In the genomic region with DNA sequence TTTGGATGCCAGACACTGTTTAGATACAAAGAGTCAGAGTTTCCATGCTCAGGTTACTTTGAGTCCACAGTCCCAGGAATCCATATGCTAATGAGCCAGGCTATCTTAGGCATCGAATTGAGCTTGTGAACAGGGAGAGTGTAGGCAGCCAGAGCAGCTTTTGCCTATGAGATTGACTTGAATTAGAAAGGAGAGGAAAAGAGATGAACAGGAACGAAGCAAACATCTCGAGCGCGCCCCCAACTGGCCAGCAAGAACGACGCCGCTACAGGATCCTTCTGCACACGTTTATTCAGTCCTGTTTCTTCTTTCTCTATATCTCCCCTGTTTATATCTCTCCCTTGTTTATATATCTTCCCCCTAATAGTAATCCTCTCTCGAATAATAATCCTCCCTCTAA, we compare ENCODE assay signal across 9 mouse cellular contexts. TPM values are rescaled to one million over a fixed set of nuclear protein-coding genes. Genes with fewer than 3 reads are reported as not detected.
DNase-seq lines count a peak whose midpoint lies in the region; ATAC-seq and TF ChIP-seq lines count a peak whose summit lies in the region.
"Had no signal": no experiment of that assay in that cellular context is flagged by ENCODE, and none has a peak within 500 bp of the region (broad histone marks: within the 10 kb centered on the region; RNA-seq: fewer than 3 reads in every experiment).

No protein-coding gene starts in this region.

- peak; percentile 65 for TF ChIP-seq CTCF in midbrain, postnatal 0 days (IDR thresholded peaks at IDR 0.05)

- DNase-seq in forebrain, embryonic 10.5 days (ENCODE audit: extremely low spot score, low spot score), result peak; percentile 48
- DNase-seq in ovary, postnatal 14 days (ENCODE audit: low spot score), result peak; percentile 49
- no peak for DNase-seq in ovary, adult 18-20 months (ENCODE audit: low spot score)
- DNase-seq in left cerebral cortex, adult 18-20 months (ENCODE audit: low spot score in 2 of 2), result peak; percentile 81 to 86
- DNase-seq in midbrain, postnatal 0 days (ENCODE audit: low spot score), result peak; percentile 42

- H3K27me3 ChIP-seq in forebrain, embryonic 10.5 days (ENCODE audit: poor library complexity, severe bottlenecking), result peaks cover 24% of the 10 kb centered on the region
- no peaks in the 10 kb centered on the region for H3K27me3 ChIP-seq in forebrain, embryonic 15.5 days
- peaks cover 11% of the 10 kb centered on the region; the same call in 1 of the 2 replicates for H3K27me3 ChIP-seq in forebrain, embryonic 13.5 days
- 0 out of 2 replicates have a peak, but pooled peaks cover 7% of the 10 kb centered on the region for H3K27me3 ChIP-seq in midbrain, postnatal 0 days (ENCODE audit: insufficient read depth, low read length)

- no peak overlapping the region for H3K4me3 ChIP-seq in forebrain, embryonic 10.5 days
- no peak overlapping the region for H3K4me3 ChIP-seq in forebrain, embryonic 15.5 days
- no peak overlapping the region for H3K4me3 ChIP-seq in forebrain, embryonic 13.5 days
- H3K4me3 ChIP-seq in midbrain, postnatal 0 days (ENCODE audit: low read depth, low read length), result no peak overlapping the region
- H3K4me3 ChIP-seq: liver, embryonic 15.5 days had no signal

- no peaks in the 10 kb centered on the region for H3K36me3 ChIP-seq in forebrain, embryonic 10.5 days (replicated peaks)
- no peaks in the 10 kb centered on the region for H3K36me3 ChIP-seq in forebrain, embryonic 15.5 days
- H3K36me3 ChIP-seq in forebrain, embryonic 13.5 days (ENCODE audit: poor library complexity, severe bottlenecking), result no peaks in the 10 kb centered on the region
- no peaks in the 10 kb centered on the region for H3K36me3 ChIP-seq in midbrain, postnatal 0 days (ENCODE audit: insufficient read depth, low read length)
- H3K36me3 ChIP-seq: liver, embryonic 15.5 days had no signal

- no peak overlapping the region for H3K9ac ChIP-seq in forebrain, embryonic 15.5 days (replicated peaks)
- no peak overlapping the region for H3K9ac ChIP-seq in forebrain, embryonic 13.5 days
- H3K9ac ChIP-seq in midbrain, postnatal 0 days (replicated peaks; ENCODE audit: low read length, poor library complexity, severe bottlenecking), result no peak overlapping the region
- H3K9ac ChIP-seq: liver, embryonic 15.5 days had no signal

- no peaks in the 10 kb centered on the region for H3K9me3 ChIP-seq in forebrain, embryonic 10.5 days
- no peaks in the 10 kb centered on the region for H3K9me3 ChIP-seq in forebrain, embryonic 15.5 days
- H3K9me3 ChIP-seq in forebrain, embryonic 13.5 days (replicated peaks), result no peaks in the 10 kb centered on the region
- H3K9me3 ChIP-seq in midbrain, postnatal 0 days (ENCODE audit: low read length), result no peaks in the 10 kb centered on the region
- H3K9me3 ChIP-seq: liver, embryonic 15.5 days had no signal

- peaks cover 30% of the 10 kb centered on the region for H3K4me1 ChIP-seq in forebrain, embryonic 10.5 days
- H3K4me1 ChIP-seq in forebrain, embryonic 15.5 days, result no peaks in the 10 kb centered on the region
- H3K4me1 ChIP-seq in forebrain, embryonic 13.5 days, result no peaks in the 10 kb centered on the region
- H3K4me1 ChIP-seq in midbrain, postnatal 0 days (ENCODE audit: insufficient read depth, low read length), result no peaks in the 10 kb centered on the region
- H3K4me1 ChIP-seq: liver, embryonic 15.5 days had no signal

- H3K4me2 ChIP-seq in forebrain, embryonic 15.5 days (replicated peaks), result no peak overlapping the region
- no peak overlapping the region for H3K4me2 ChIP-seq in forebrain, embryonic 13.5 days
- H3K4me2 ChIP-seq in midbrain, postnatal 0 days (ENCODE audit: low read depth, low read length, poor library complexity, severe bottlenecking), result no peak overlapping the region
- H3K4me2 ChIP-seq: liver, embryonic 15.5 days had no signal

- H3K27ac ChIP-seq in forebrain, embryonic 10.5 days, result no peak overlapping the region
- no peak overlapping the region for H3K27ac ChIP-seq in forebrain, embryonic 15.5 days (replicated peaks)
- H3K27ac ChIP-seq in forebrain, embryonic 13.5 days, result no peak overlapping the region
- H3K27ac ChIP-seq in midbrain, postnatal 0 days (ENCODE audit: low read depth, low read length), result no peak overlapping the region
- H3K27ac ChIP-seq: liver, embryonic 15.5 days had no signal

- no peak for ATAC-seq in forebrain, embryonic 15.5 days (replicated peaks)
- ATAC-seq in forebrain, embryonic 13.5 days, result peak; percentile 19; the same call in 1 of the 2 replicates
- ATAC-seq in midbrain, postnatal 0 days (ENCODE audit: low FRiP score), result no peak
- ATAC-seq in inflammation-experienced regulatory T-cells, adult 6 months, result no peak

- 3% methylated on average over 10 of the region's 10 CpGs for WGBS in forebrain, embryonic 10.5 days
- WGBS in forebrain, embryonic 15.5 days, result 2% methylated on average over 10 of the region's 10 CpGs
- 6% methylated on average over 10 of the region's 10 CpGs for WGBS in forebrain, embryonic 13.5 days
- 3% methylated on average over 10 of the region's 10 CpGs for WGBS in midbrain, postnatal 0 days

RNA-seq across cellular contexts. Expression of a gene that starts 7.2 kb away (rescaled TPM):
- polyA plus RNA-seq in forebrain, embryonic 10.5 days (2016; fragmentation: Nextera tagmentation; extraction: Ambion mirVana), result 512 and 551 TPM in 2 replicates
- 488 and 489 TPM in 2 replicates for polyA plus RNA-seq in forebrain, embryonic 15.5 days (2015; fragmentation: Nextera tagmentation; extraction: Ambion mirVana)
- polyA plus RNA-seq in forebrain, embryonic 13.5 days (2015; fragmentation: Nextera tagmentation; extraction: Ambion mirVana), result 493 and 531 TPM in 2 replicates
- 100 to 1,000 TPM; 874 to 889 TPM for total RNA-seq in left cerebral cortex, adult 18-20 months (2021)
- total RNA-seq in midbrain, postnatal 0 days (2014; rRNA removed), result 208 and 216 TPM in 2 replicates
- 498 and 544 TPM in 2 replicates for polyA plus RNA-seq in midbrain, postnatal 0 days (2015; fragmentation: Nextera tagmentation; extraction: Ambion mirVana)
- 100 to 1,000 TPM in 2 of 3 experiments, 10 to 100 TPM in 1; 58.7 to 153 (median 114) TPM for polyA plus RNA-seq in inflammation-experienced regulatory T-cells, adult 6 months (2017; shearing (Covaris generic))

RNA-seq across cellular contexts. Expression of a gene that starts 42.0 kb away (rescaled TPM):
- polyA plus RNA-seq in forebrain, embryonic 10.5 days (2016; fragmentation: Nextera tagmentation; extraction: Ambion mirVana), result not detected in 2 replicates
- polyA plus RNA-seq in forebrain, embryonic 15.5 days (2015; fragmentation: Nextera tagmentation; extraction: Ambion mirVana), result not detected in 2 replicates
- 0.09 TPM in 1 of 2 replicates, not detected in the other for polyA plus RNA-seq in forebrain, embryonic 13.5 days (2015; fragmentation: Nextera tagmentation; extraction: Ambion mirVana)
- not detected for total RNA-seq in left cerebral cortex, adult 18-20 months (2021)
- 0.24 TPM in 1 of 2 replicates, not detected in the other for total RNA-seq in midbrain, postnatal 0 days (2014; rRNA removed)
- 0.06 and 0.25 TPM in 2 replicates for polyA plus RNA-seq in midbrain, postnatal 0 days (2015; fragmentation: Nextera tagmentation; extraction: Ambion mirVana)
- polyA plus RNA-seq in inflammation-experienced regulatory T-cells, adult 6 months (2017; shearing (Covaris generic)), result not detected

RNA-seq across cellular contexts. Expression of a gene that starts 56.5 kb away (rescaled TPM):
- polyA plus RNA-seq in forebrain, embryonic 10.5 days (2016; fragmentation: Nextera tagmentation; extraction: Ambion mirVana), result 0.26 and 0.89 TPM in 2 replicates
- polyA plus RNA-seq in forebrain, embryonic 15.5 days (2015; fragmentation: Nextera tagmentation; extraction: Ambion mirVana), result 12.0 and 13.4 TPM in 2 replicates
- 8.1 and 8.8 TPM in 2 replicates for polyA plus RNA-seq in forebrain, embryonic 13.5 days (2015; fragmentation: Nextera tagmentation; extraction: Ambion mirVana)
- 1 to 10 TPM; 2.3 to 2.5 TPM for total RNA-seq in left cerebral cortex, adult 18-20 months (2021)
- 7.6 and 10.5 TPM in 2 replicates for total RNA-seq in midbrain, postnatal 0 days (2014; rRNA removed)
- 7.3 and 8.5 TPM in 2 replicates for polyA plus RNA-seq in midbrain, postnatal 0 days (2015; fragmentation: Nextera tagmentation; extraction: Ambion mirVana)
- polyA plus RNA-seq in inflammation-experienced regulatory T-cells, adult 6 months (2017; shearing (Covaris generic)), result under 1 TPM in 1 of 3 experiments, not detected in 2; 0.19 TPM
